Mouse (Mus musculus) liver, embryonic 11.5 days (tissue): ENCODE measurements at regions not wholly inside any gene's neighbourhood (a gene's known extent, or its start where the extent isn't known, plus 50 kb on each side); places are given as distances from the start of the nearest gene placed in this dataset.

Experiments
- ATAC-seq: fragments of 200-750 bp; cut with Nextera tagmentation; replicated peaks from 2 replicates; pipeline ENCODE4 v1.8.0; 2017; ENCODE audit warnings: moderate number of reproducible peaks, mild to moderate bottlenecking, moderate TSS enrichment, moderate library complexity; ENCODE audit not compliant: low FRiP score
- DNase-seq: peaks from one replicate; pipeline ENCODE4 v3.0.0-alpha.2; 2017; ENCODE audit warnings: low spot score
- H3K27ac ChIP-seq: fragments of 300-500 bp; sonication (generic); 2 replicates; pipeline ENCODE4 v1.5.1; 2014; ENCODE audit warnings: mild to moderate bottlenecking, low read depth, low read length, control low read depth
- H3K27me3 ChIP-seq: fragments of 300-500 bp; sonication (generic); replicated peaks from 2 replicates; pipeline ENCODE4 v1.6.1; 2014; ENCODE audit warnings: low read length, mixed read lengths; ENCODE audit not compliant: control insufficient read depth, insufficient read depth
- H3K36me3 ChIP-seq: fragments of 300-500 bp; sonication (generic); 2 replicates; pipeline ENCODE4 v1.6.1; 2014; ENCODE audit warnings: mild to moderate bottlenecking, low read length, moderate library complexity, mixed read lengths; ENCODE audit not compliant: control insufficient read depth, insufficient read depth
- H3K4me1 ChIP-seq: fragments of 300-500 bp; sonication (generic); replicated peaks from 2 replicates; pipeline ENCODE4 v1.6.1; 2014; ENCODE audit warnings: low read length, mixed read lengths; ENCODE audit not compliant: control insufficient read depth, insufficient read depth
- H3K4me2 ChIP-seq: fragments of 300-500 bp; sonication (generic); 2 replicates; pipeline ENCODE4 v1.6.1; 2014; ENCODE audit warnings: mild to moderate bottlenecking, control low read depth, moderate library complexity
- H3K4me3 ChIP-seq: fragments of 300-500 bp; sonication (generic); 2 replicates; pipeline ENCODE4 v1.5.1; 2014; ENCODE audit warnings: low read depth, low read length, control low read depth
- H3K9ac ChIP-seq: fragments of 300-500 bp; sonication (generic); 2 replicates; pipeline ENCODE4 v1.6.1; 2014; ENCODE audit warnings: low read depth, low read length, control low read depth
- H3K9me3 ChIP-seq: fragments of 300-500 bp; sonication (generic); 2 replicates; pipeline ENCODE4 v1.6.1; 2016; ENCODE audit warnings: low read length, inconsistent platforms, mixed read lengths; ENCODE audit not compliant: control insufficient read depth
- WGBS: fragments of 180-500 bp; shearing (Covaris S2); extraction: QIAGEN DNeasy Blood & Tissue Kit; methylation state at CpG from one replicate; pipeline ENCODE4 v1.1.7; 2014; 5-methylcytosine and 5-hydroxymethylcytosine counted together

GRCm38 (mm10) chr1:177561716-177562588 is 119.8 kb downstream of the Zbtb18 start:
- Histone ChIP-seq H3K4me2 (no peak overlapping the region), H3K4me1 (no peaks in the 10 kb centered on the region), H3K9ac (no peak overlapping the region), H3K36me3 (no peaks in the 10 kb centered on the region), H3K27me3 (no peaks in the 10 kb centered on the region), H3K9me3 (no peaks in the 10 kb centered on the region), H3K4me3 (no peak overlapping the region), H3K27ac (no peak overlapping the region)
- ATAC-seq (no peak), DNase-seq (no peak)
- WGBS, result 84% methylated on average over 17 of the region's 17 CpGs

GRCm38 (mm10) chr1:177562589-177562912 is 120.4 kb downstream of the Zbtb18 start:
- H3K36me3 ChIP-seq, result no peaks in the 10 kb centered on the region
- no peaks in the 10 kb centered on the region for H3K9me3 ChIP-seq
- H3K4me1 ChIP-seq, result no peaks in the 10 kb centered on the region
- ATAC-seq (no peak), DNase-seq (no peak)
- H3K27ac ChIP-seq, result no peak overlapping the region
- H3K9ac ChIP-seq, result no peak overlapping the region
- no peak overlapping the region for H3K4me3 ChIP-seq
- H3K27me3 ChIP-seq, result no peaks in the 10 kb centered on the region
- 78% methylated on average over 5 of the region's 5 CpGs for WGBS
- no peak overlapping the region for H3K4me2 ChIP-seq

- DNase-seq (no peak), ATAC-seq (no peak)
- 82% methylated on average over 3 of the region's 3 CpGs for WGBS
- Histone ChIP-seq H3K9me3 (no peaks in the 10 kb centered on the region), H3K4me2 (no peak overlapping the region), H3K27me3 (no peaks in the 10 kb centered on the region), H3K4me1 (no peaks in the 10 kb centered on the region), H3K9ac (no peak overlapping the region), H3K36me3 (no peaks in the 10 kb centered on the region), H3K4me3 (no peak overlapping the region), H3K27ac (no peak overlapping the region)
Observed at GRCm38 (mm10) chr1:177565678-177566077, 123.5 kb downstream of the Zbtb18 start.

GRCm38 (mm10) chr1:177568056-177568816 is 126.1 kb downstream of the Zbtb18 start:
- no peaks in the 10 kb centered on the region for H3K9me3 ChIP-seq
- H3K4me3 ChIP-seq, result no peak overlapping the region
- no peaks in the 10 kb centered on the region for H3K4me1 ChIP-seq
- no peak overlapping the region for H3K4me2 ChIP-seq
- no peaks in the 10 kb centered on the region for H3K27me3 ChIP-seq
- no peak overlapping the region for H3K9ac ChIP-seq
- H3K36me3 ChIP-seq, result no peaks in the 10 kb centered on the region
- H3K27ac ChIP-seq, result no peak overlapping the region
- DNase-seq (no peak), ATAC-seq (no peak)
- 70% methylated on average over 9 of the region's 9 CpGs for WGBS

- Histone ChIP-seq H3K27me3 (no peaks in the 10 kb centered on the region), H3K4me1 (no peaks in the 10 kb centered on the region), H3K9me3 (no peaks in the 10 kb centered on the region), H3K4me3 (no peak overlapping the region), H3K4me2 (no peak overlapping the region), H3K36me3 (no peaks in the 10 kb centered on the region), H3K9ac (no peak overlapping the region), H3K27ac (no peak overlapping the region)
- ATAC-seq, result no peak
- WGBS, result 76% methylated on average over 6 of the region's 6 CpGs
- no peak for DNase-seq
Observed at GRCm38 (mm10) chr1:177569572-177569971, 127.4 kb downstream of the Zbtb18 start.

GRCm38 (mm10) chr1:177573017-177573725 is 131.0 kb downstream of the Zbtb18 start:
- ATAC-seq, result no peak
- 82% methylated on average over 17 of the region's 17 CpGs for WGBS

GRCm38 (mm10) chr1:177573781-177574180 is 131.6 kb downstream of the Zbtb18 start:
- DNase-seq (no peak), ATAC-seq (no peak)
- Histone ChIP-seq H3K4me3 (no peak overlapping the region), H3K9me3 (no peaks in the 10 kb centered on the region), H3K27ac (no peak overlapping the region), H3K4me2 (no peak overlapping the region), H3K4me1 (no peaks in the 10 kb centered on the region), H3K27me3 (no peaks in the 10 kb centered on the region), H3K9ac (no peak overlapping the region), H3K36me3 (no peaks in the 10 kb centered on the region)
- 78% methylated on average over 4 of the region's 4 CpGs for WGBS

More at GRCm38 (mm10) chr1:177573017-177573725, 131.0 kb downstream of the Zbtb18 start:
- Histone ChIP-seq H3K27ac (no peak overlapping the region), H3K27me3 (no peaks in the 10 kb centered on the region), H3K4me2 (no peak overlapping the region), H3K36me3 (no peaks in the 10 kb centered on the region), H3K9ac (no peak overlapping the region), H3K9me3 (no peaks in the 10 kb centered on the region), H3K4me3 (no peak overlapping the region), H3K4me1 (no peaks in the 10 kb centered on the region)
- no peak for DNase-seq

- ATAC-seq, result no peak
- no peak overlapping the region for H3K27ac ChIP-seq
- WGBS, result 83% methylated on average over 7 of the region's 7 CpGs
Observed at GRCm38 (mm10) chr1:177574312-177574711, 132.2 kb downstream of the Zbtb18 start.

More at GRCm38 (mm10) chr1:177574312-177574711, 132.2 kb downstream of the Zbtb18 start:
- Histone ChIP-seq H3K9ac (no peak overlapping the region), H3K4me3 (no peak overlapping the region), H3K36me3 (no peaks in the 10 kb centered on the region), H3K4me2 (no peak overlapping the region), H3K27me3 (no peaks in the 10 kb centered on the region), H3K4me1 (no peaks in the 10 kb centered on the region), H3K9me3 (no peaks in the 10 kb centered on the region)
- no peak for DNase-seq
